Mouse (Mus musculus) ES-E14 (cell line): ENCODE results near the gene Arhgap29.

Experiments used
- CHD2 ChIP-seq: IDR thresholded peaks from 2 replicates; pipeline ENCODE4 v1.6.1; 2014; ENCODE audit warnings: mild to moderate bottlenecking, low read depth, low read length, inconsistent platforms
- HCFC1 ChIP-seq: IDR thresholded peaks from 2 replicates; pipeline ENCODE4 v1.6.1; 2012; ENCODE audit warnings: low read length, inconsistent platforms, borderline replicate concordance; ENCODE audit not compliant: insufficient read depth
- MAFK ChIP-seq: IDR thresholded peaks from 2 replicates; pipeline ENCODE4 v1.6.1; 2014; ENCODE audit warnings: mild to moderate bottlenecking, low read depth, low read length, inconsistent platforms; ENCODE audit not compliant: insufficient read depth
- ZC3H11A ChIP-seq: IDR thresholded peaks from 2 replicates; pipeline ENCODE4 v1.6.1; 2012; ENCODE audit warnings: low read depth, mild to moderate bottlenecking, inconsistent platforms, low read length, borderline replicate concordance

GRCm38 (mm10) chr3:121954421-121954820, 2.1 kb downstream of the Arhgap29 start:
- TF ChIP-seq ZC3H11A (no peak), MAFK (no peak), HCFC1 (no peak), CHD2 (no peak)
